Mouse (Mus musculus) gastrocnemius, adult 8-10 months (tissue): ENCODE measurements around the gene Igfbp7. TPM values are rescaled to one million over a fixed set of nuclear protein-coding genes. Genes with fewer than 3 reads are reported as not detected.
"Not testable (repeated sequence)": the region's sequence is repeated elsewhere in the genome, so short reads cannot be mapped to it uniquely, and the experiment has no call there.

Experiments used
- DNase-seq, 2 experiments: peaks; one replicate each; pipeline ENCODE4 v3.0.0; 2022; ENCODE audit warnings: low spot score in 2 of 2
- total RNA-seq, 4 experiments: library from RNA; stranded (reverse); gene quantifications; 2 replicates each; pipeline ENCODE4 v1.2.4; 2022

Igfbp7 gene
- 10 to 100 TPM; 34.1 to 69.3 (median 46.6) TPM for total RNA-seq

DNA sequence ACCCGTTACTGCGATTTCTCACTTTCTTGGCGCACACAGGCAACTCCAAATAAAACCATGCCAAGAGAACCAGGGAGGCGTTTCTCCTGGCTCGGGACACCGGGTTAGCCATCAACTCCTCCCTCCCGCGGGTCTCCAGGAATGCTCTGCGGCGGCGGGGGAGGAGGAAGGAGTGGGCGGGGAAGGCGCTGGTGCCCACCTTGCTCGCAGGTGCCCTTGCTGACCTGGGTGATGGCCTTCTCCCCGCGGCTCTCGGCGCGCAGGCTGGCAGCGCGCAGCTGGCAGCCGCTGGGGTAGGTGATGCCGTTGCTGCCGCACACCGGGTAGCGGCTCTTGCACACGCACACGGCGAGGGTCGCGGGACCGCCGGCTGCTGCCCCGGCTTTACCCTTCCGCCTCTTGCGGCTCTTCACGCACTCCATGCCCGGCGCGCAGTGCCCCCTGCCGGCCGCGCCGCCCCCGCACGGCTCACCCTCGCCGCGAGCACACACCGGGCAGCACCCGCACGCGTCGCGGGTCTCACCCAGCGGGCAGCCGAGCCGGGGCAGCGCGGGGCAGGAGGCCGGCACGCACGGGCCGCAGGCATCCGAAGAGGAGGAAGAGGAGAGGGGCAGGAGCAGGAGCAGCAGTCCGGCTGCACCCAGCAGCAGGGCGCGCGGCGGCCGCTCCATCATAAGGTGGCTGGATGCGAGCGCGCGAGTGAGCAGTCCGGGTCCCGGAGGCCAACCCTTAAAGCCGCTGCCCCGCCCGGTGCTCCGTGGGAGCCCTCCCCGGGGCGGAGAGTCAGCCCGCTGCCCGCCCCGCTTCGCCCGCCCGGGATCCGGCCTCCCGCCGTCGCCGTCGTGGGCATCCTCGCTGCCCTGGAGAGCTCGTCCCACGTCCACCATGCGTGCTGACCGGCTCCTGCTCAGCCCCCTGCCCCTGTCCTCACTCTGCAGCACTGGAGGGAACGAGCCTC, at the start of gene Igfbp7:
Igfbp7 (minus strand) TSS at position 701 of the 958 bp plus-strand sequence.
- peak; percentile 58 to 63 for DNase-seq

DNA sequence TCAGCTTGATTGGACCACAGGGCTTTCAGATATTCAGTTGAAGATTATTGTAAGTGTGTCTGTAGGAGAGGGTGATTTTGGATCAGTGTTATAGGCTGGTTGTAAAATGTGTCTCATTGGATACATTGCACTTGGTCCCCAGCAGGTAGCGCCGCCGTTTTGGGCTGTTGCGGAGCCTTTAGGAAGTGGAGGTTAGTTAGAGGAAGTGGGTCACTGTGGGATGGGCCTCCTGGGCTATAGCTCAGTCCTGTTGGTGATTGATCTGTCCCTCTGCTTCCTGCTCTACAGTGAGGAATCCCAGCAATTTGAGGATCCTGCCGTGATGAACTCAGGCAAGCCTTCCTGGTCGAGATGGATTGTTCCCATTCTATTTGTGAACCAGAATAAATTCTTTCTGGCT, 44.3 kb upstream of the Igfbp7 start:
- DNase-seq, result no peak

DNA sequence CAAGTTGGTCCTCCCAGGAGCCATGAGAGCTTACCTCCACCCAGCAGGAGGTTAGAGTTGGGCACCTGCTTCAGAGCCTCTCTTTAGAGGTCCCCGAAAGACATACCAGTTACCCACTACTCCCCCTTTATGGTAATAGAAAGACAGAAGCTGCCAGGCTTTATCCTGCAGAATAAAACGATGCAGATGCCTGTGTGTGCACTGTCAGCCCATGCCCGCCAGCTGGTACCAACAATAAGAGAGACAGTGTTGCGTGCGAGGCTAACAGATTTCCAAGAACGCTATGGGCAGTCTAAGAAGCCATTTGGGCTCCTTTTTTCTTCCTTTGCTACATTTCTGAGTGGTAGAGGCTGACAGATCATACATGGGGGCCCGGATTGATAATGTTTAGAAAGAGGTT, 41.7 kb upstream of the Igfbp7 start:
- no peak for DNase-seq

DNA sequence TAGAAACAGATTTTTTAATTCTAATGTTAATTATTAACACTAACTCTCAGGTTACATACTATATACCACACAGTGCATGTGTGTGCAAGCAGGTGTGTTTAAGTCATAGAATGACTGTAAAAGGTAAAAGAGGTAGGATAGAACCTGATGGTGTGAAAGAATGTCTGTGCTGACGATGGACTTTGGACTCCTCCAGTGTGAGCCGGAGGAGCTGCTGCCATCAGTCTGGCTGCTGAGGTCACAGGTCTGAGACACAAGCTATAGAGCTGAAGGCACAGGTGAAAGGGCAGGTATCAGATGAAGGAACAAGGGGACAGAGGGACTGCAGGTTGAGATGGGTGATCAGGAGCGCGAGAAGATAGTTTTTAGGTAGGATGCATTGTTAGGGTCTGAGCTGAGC, 37.6 kb upstream of the Igfbp7 start:
- DNase-seq, result no peak

DNA sequence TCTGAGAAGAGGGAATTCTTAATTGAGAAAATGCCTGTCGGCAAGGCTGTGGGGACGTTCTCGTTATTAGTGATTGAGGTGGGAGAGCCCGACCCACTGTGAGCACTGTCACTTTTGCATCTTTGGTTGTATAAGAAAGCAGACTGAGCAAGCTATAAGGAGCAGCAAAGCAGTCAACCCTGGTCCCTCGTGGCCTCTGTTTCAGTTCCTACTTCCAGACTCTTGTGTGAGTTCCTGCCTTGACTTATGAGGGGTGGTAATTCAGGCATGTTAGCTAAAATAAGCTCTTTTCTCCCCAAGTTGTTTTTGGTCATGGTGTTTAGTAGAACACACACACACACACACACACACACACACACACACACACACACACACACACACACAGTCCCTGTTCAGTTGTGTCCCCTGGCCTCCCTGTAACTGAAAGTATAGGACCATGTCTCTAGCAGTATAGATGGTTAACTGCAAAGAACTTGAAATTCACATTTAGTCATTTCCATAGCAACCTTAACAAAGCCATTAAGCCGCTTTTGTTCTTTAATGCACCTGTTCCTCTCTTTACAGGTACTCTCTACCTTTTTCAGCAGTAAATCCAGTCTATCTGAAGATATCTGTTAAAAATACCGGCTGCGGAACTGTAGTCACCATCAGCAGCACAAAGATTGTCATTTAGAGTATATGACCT, 36.2 kb upstream of the Igfbp7 start:
- DNase-seq, result no peak

DNA sequence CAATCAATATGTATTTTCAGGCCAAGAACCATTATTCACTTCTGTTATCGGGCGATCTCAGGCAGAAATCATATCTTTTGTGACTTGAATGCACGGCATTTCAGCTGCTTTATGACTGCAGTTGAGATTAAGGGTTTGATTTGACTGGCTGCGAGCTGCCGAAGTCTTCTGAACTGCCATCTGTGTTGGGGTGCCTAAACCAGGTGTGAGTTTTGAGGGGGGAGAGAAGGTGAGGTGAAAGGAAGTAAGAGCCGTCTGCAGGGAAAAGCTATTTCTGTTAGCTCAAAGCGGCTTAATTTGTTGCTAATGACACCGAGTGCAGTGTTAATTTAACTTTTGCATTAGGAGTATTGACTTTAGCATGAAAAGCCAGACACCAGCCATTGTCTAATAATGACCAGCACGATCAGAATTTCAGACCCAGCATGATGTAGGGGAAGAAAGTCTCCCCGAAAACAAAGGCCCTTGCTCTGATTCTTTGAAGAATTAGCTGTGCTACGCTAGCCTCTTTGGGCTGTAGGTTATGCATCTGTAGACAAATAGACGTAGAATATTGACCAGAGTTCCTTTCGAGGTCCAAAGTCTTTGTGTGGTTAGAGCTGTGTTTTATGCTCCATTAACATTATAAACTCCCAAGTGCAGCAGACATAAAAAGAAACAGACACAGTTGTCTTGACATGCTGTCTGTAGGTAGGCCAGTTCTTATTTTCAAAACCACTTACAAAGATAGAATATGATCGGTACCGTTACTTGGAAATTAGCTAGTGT, 35.2 kb upstream of the Igfbp7 start:
- DNase-seq, result no peak

DNA sequence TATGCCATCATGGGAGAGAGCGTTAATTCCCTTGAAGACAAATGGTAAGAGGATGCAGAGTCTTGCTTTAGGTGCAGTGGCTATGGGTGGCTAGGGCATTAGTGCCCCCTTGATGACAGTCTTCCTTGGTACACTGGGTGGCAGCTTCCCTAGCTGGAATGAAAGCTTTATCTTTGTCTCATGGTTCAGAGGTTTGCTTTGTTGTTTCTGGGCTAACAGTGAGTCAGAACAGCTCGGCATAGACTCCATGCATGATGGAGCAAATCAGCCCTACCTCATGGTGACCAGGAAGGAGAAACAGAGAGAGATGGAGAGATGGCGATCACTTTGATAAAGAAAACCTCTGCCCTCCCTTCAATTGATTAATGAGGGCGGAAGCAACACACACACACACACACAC, 28.5 kb upstream of the Igfbp7 start:
- DNase-seq, result no peak

DNA sequence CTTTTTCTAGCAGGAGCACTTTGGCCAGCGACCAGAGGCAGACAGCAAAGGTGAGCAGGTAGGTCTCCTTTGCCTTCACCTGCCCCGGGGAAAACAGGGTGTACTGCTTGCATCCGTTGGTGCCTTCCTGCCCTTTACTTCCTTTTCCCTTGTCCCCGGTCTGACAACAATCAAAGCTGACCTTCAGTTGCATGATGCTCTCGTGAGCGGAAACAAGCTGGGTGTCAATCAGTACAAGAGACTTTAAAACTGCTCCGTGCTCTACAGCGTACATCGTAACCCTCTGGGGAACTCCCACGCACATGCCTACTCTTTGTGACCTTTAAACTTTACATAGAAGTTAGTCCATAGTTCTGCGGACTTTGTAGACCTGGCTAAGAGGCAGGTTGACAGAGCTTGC, 26.2 kb upstream of the Igfbp7 start:
- DNase-seq, result no peak

DNA sequence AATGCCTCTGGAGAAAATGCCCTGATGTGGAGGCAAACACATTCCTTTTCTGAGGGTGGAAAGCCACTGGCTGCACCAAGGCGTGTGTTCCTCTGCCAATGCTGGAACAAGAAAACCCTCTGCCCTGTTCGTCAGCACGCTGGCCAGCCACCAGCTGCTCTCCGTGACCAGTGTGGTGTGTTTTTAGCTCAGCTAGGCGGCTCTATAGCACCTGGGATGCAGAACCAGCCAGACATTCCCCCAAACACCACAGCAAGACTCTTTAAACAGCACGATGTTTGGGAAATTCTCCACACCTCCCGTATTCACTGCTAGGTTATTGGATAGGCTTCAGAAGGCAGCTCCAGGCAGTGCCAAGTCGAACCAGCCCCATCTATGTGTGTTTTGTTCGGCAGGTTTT, 25.7 kb upstream of the Igfbp7 start:
- DNase-seq, result no peak

DNA sequence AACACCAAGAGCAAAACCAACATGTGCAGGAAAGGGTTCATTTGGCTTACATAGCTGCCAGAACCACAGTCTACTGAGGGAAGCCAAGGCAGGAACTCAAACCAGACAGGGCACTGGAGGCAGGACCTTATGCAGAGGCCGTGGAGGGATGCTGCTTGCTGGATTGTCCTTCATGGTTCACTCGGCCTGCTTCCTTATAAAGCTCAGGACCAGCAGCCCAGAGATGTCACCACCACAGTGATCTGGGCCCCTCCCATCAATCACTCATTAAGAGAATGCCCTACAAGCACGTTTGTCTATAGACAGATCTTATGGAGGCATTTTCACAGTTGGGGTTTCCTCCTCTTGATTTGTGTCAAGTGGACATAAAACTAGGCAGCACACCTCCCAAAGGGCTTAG, 25.3 kb upstream of the Igfbp7 start:
- no peak for DNase-seq

DNA sequence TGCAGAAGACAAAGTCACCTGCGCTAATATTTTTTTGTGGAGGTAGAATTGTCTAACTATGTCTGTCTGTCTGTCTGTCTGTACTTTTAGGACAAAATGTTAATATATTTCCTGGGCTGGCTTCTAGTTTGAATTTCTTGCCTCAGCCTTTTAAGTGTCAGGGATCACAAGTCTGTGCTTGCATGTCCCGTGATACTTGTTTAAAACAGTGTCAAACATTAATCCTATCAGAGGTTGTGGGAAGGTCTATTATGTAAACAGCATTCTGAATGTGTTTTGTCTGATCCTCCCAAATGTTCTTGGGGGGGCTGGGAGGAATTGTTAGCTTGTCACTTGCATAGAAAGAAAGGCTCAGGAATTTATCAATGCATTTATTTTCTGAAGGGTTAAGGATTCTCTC, 24.6 kb upstream of the Igfbp7 start:
- no peak for DNase-seq

DNA sequence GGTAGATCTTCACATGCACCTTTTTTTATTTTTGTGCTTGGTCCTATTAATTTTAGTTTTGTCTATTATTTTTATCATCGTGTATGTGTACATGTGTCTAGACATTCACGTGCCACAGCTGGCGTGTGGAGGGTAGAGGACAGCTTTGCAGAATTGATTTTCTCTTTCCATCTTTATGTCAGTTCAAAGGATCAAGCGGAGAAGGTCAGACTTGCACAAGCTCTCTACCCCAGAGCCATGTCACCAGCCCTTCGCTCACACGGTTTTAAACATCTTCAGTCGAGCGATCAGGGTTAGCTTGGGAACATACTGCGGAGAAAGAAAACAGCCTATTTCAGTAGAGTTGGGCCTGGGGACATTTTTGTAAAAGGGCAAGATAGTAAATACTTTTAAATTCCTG, 23.2 kb upstream of the Igfbp7 start:
- no peak for DNase-seq

DNA sequence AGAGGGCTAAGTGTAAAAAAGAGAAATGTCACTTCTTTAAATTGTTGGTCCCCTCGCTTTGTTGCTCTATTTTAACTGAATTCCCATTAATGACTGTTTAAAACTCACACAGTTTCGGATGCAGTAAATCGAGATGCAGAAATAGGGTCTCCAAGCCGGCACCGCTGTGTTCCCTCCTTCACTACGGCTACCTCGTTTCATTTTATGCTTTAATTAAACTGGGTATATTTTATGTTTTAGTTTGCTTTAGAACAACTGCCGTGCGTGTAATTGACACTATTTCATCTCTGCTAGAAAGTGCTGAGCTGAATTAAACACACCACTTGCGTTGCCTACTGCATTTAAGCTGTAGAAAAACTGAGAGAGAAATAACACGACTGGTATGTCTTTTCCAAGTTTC, 22.6 kb upstream of the Igfbp7 start:
- no peak for DNase-seq

DNA sequence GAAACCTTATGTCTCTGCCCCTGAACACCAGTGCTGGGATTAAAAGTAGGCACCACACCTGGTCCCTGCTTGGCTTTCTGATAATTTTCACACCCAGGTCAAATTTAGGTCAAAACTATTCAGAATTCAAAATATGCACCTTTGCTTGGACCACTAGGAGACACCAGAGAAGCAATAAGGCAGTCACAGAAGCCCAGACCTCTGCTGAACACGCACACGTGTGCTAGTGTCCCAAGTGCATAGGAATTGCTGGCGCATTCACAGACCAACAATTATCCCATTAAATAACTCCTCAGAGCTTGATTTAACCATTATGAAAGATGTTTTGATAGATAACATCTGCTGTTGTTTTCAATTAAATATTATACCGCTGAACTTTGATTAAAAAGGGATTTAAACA, 22.2 kb upstream of the Igfbp7 start:
- no peak for DNase-seq

DNA sequence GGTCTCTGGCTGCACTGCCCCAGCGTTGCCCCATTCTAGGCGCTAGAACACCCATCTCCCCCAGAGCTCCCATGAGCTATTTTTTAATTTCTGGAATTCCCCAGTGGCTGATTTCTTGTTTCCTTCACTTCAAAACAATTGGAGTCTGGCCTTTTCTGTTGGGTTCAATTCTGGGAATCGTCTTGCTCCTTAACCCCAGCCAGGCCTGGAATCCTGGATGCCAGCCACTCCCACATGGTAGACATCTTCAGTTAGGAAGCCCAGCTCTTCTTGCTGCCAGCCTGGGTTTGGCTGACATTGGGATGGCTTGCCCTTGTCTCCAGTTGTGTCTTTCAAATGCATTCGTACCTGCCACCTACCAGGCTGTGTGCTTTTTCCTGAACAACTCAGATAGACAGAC, 20.7 kb upstream of the Igfbp7 start:
- DNase-seq, result peak in 1 of 2 experiments; percentile 19

DNA sequence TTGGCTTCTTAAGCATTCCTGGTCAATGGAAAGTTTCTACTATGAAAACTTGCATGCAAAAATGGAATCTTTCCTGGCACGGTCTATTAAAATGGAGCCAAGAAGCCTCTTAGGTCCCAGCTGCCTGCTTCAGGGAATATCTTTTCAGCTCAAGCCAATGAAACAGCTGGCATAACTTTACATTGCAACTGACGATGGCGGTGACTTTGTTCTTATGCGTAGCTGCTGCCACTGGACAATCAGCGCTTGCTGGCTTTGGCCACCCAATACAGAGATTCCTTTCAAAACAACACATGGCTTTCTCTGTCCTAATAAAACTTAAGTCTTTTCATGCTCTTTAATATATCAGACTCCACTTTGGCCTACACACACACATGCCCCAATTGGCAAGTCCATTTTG, 20.1 kb upstream of the Igfbp7 start:
- DNase-seq, result no peak

DNA sequence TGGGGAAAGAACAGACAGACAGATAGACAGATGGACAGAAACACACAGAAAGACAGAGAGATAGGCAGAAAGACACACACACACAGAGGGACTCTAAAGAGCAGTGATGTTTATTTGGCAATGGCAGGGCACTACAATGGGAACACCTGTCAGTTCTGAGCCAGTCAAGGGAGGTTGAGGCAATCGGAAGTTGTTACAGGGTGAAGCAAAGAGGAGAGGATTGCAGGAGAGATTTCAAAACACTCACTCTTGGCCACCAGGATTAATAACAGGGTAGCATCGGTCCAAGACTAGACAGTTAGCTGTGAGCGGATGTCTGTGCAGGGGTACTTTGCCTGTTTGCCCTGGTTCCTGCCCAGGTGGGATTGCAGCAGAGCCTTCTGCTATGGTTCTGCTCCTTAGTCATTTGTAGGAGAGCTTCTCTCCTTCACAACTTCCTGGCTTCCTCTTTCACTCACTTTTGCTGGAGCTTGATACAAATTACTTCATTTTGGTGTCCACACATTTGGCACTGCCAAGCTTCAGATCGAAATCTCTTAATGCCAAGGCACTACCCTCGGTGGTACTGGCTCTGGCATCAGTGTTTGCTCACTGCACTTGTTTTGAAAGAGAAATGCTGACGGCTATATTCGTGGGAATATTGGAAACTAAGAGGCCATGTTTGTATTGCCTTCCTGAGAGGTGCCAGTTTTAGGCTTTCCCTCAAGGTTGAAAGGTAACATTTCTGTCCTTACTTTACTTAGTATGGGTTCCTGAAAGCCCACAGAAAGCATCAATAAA, 18.1 kb upstream of the Igfbp7 start:
- no peak for DNase-seq

DNA sequence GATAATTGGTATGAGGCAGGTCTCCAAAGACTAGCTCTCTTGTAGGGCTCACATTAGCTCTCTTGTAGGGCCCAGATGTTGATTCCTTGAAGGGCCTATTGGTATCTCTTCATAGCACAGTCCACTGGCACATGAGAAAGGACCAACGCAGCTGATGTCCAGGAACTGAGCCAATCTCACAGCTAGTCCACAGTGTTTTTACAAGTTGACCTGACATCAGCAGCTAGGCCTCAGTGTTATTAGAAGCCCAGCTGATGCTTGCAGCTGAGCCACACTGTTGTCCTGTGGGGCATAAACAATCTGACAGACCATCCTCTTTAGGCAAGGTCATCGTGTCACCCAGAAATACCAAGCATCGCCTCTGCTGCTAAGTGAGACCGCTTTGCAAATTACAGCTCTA, 11.7 kb upstream of the Igfbp7 start:
- not testable (repeated sequence) for DNase-seq

DNA sequence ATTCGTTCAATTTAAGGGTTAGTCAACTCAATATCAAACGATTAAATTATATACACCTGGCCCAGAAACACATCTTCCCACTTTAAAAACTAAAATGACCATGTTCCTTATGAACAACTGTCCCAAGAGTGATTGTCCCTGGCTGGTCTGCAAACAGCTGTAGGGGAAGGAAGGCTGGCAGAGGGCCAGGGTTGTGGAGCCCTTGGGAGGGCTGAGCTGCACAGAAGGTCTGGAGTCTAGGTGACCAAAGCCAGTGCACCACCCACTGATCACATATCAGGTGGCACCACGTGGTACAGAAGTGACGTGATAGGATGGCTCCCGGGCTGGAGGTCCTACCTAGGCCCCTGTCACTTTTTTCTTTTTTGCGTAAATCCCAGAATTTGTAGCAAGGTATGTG, 8.2 kb upstream of the Igfbp7 start:
- DNase-seq, result no peak

DNA sequence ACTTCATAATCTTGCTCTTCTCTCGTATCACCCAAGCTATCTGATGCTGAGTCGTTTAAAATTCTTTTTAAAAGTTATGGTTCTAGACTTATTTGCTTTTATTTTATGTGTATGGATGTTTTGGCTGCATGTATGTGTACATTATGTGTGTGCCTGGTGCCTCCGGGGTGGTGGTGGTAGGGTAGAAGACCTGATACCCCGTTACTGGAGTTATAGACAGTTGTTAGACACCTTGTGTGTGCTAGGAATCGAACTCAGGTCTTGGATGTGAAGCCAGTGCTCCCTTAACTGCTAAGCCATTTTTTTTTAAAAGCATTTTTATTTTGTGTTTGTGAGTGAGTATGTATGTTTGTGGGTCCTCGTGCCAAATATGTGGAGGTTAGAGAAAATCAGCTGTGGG, 689 bp upstream of the Igfbp7 start:
- DNase-seq, result no peak

DNA sequence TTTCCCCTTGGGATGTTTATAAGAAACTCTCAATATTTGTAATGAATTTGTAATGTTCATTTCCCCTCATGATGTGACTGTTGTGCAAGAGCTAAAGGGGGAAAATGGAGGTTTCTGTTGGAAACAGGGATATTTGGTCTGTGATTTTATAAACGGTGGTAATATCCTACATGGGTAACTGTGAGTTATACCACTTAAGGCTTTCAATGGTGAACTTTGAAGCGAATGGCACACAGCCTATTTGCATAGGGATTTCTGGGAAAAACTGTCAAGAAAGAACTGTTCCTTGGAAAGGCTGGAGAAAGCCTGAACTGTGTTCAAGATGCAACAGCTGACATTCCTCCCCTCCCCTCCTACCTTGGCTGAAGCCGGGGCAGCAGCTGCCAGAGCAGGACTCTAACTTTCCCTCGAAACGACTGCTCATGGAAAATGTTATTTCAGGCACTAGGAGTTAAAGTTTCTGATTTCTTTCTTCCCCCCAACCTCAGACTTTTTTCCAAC, 1.4 kb downstream of the Igfbp7 start:
- DNase-seq, result peak; percentile 11 to 34
